Comparison of ENCODE assay signal across 15 mouse cellular contexts in genomic region chr15:82343368-82344287, GRCm38 (mm10). TPM values are rescaled to one million over a fixed set of nuclear protein-coding genes. Genes with fewer than 3 reads are reported as not detected.
DNase-seq lines count a peak whose midpoint lies in the region; ATAC-seq and TF ChIP-seq lines count a peak whose summit lies in the region.
"Had no signal": no experiment of that assay in that cellular context is flagged by ENCODE, and none has a peak within 500 bp of the region (broad histone marks: within the 10 kb centered on the region; RNA-seq: fewer than 3 reads in every experiment).

No protein-coding gene starts in this region.

- H3K9ac ChIP-seq in hindbrain, embryonic 14.5 days, result no peak overlapping the region
- H3K9ac ChIP-seq: embryonic facial prominence, embryonic 13.5 days; neural tube, embryonic 13.5 days had no signal

- ATAC-seq in hindbrain, embryonic 14.5 days (ENCODE audit: low FRiP score), result no peak
- ATAC-seq: forebrain, embryonic 16.5 days had no signal

- peak overlapping the region; percentile 57; the same call in 1 of the 2 replicates for H3K27ac ChIP-seq in hindbrain, embryonic 10.5 days
- no peak overlapping the region for H3K27ac ChIP-seq in hindbrain, embryonic 14.5 days
- H3K27ac ChIP-seq in bone marrow, adult 2 months (ENCODE audit: control insufficient read depth, insufficient read depth, low read depth, low read length, poor library complexity), result peak overlapping the region; percentile 42
- H3K27ac ChIP-seq: embryonic facial prominence, embryonic 13.5 days; neural tube, embryonic 13.5 days had no signal

- TF ChIP-seq CTCF in E14TG2a.4 (conservative IDR thresholded peaks at IDR 0.05; ENCODE audit: low read length), result no peak
- no peak for TF ChIP-seq CTCF in bone marrow, adult 2 months (IDR thresholded peaks at IDR 0.05; ENCODE audit: control insufficient read depth, insufficient read depth, low read length)

- no peak overlapping the region for H3K4me2 ChIP-seq in hindbrain, embryonic 14.5 days (replicated peaks)
- H3K4me2 ChIP-seq: embryonic facial prominence, embryonic 13.5 days; neural tube, embryonic 13.5 days had no signal

- no peaks in the 10 kb centered on the region for H3K9me3 ChIP-seq in hindbrain, embryonic 10.5 days
- H3K9me3 ChIP-seq in hindbrain, embryonic 14.5 days (ENCODE audit: control insufficient read depth, low read length), result no peaks in the 10 kb centered on the region
- no peaks in the 10 kb centered on the region for H3K9me3 ChIP-seq in E14TG2a.4 (ENCODE audit: low read length)
- H3K9me3 ChIP-seq: embryonic facial prominence, embryonic 13.5 days; neural tube, embryonic 13.5 days had no signal

- WGBS in hindbrain, embryonic 10.5 days, result 90% methylated on average over 27 of the region's 27 CpGs
- WGBS in hindbrain, embryonic 14.5 days, result 89% methylated on average over 27 of the region's 27 CpGs
- 82% methylated on average over 27 of the region's 27 CpGs for WGBS in bone marrow, adult 2 months

- H3K4me3 ChIP-seq in hindbrain, embryonic 10.5 days, result no peak overlapping the region
- H3K4me3 ChIP-seq in hindbrain, embryonic 14.5 days (replicated peaks; ENCODE audit: low read length), result no peak overlapping the region
- peak overlapping the region; percentile 17; the same call in 1 of the 2 replicates for H3K4me3 ChIP-seq in E14TG2a.4 (replicated peaks; ENCODE audit: low read length)
- H3K4me3 ChIP-seq in bone marrow, adult 2 months (replicated peaks; ENCODE audit: control insufficient read depth, low read depth, low read length), result peak overlapping the region; percentile 23
- H3K4me3 ChIP-seq: embryonic facial prominence, embryonic 13.5 days; neural tube, embryonic 13.5 days had no signal

- peaks cover 13% of the 10 kb centered on the region for H3K36me3 ChIP-seq in hindbrain, embryonic 10.5 days
- H3K36me3 ChIP-seq in hindbrain, embryonic 14.5 days (replicated peaks; ENCODE audit: control insufficient read depth, insufficient read depth), result peaks cover 12% of the 10 kb centered on the region
- H3K36me3 ChIP-seq in E14TG2a.4 (ENCODE audit: insufficient read depth, low read length), result peaks cover 17% of the 10 kb centered on the region

- peaks cover 58% of the 10 kb centered on the region for H3K4me1 ChIP-seq in hindbrain, embryonic 10.5 days (replicated peaks)
- H3K4me1 ChIP-seq in hindbrain, embryonic 14.5 days (replicated peaks; ENCODE audit: control insufficient read depth, insufficient read depth, low read length), result peaks cover 15% of the 10 kb centered on the region
- H3K4me1 ChIP-seq in E14TG2a.4 (replicated peaks; ENCODE audit: low read depth, low read length), result peaks cover 81% of the 10 kb centered on the region
- H3K4me1 ChIP-seq in bone marrow, adult 2 months (ENCODE audit: control insufficient read depth, insufficient read depth, low read length), result peaks cover 11% of the 10 kb centered on the region; the same call in 1 of the 2 replicates

- TF ChIP-seq POLR2A in bone marrow, adult 2 months (IDR thresholded peaks at IDR 0.05; ENCODE audit: borderline replicate concordance, control insufficient read depth, low read depth, low read length), result no peak

- H3K27me3 ChIP-seq in hindbrain, embryonic 10.5 days (ENCODE audit: insufficient read depth, poor library complexity, severe bottlenecking), result peaks cover 32% of the 10 kb centered on the region
- peaks cover 18% of the 10 kb centered on the region for H3K27me3 ChIP-seq in hindbrain, embryonic 14.5 days (ENCODE audit: control insufficient read depth, insufficient read depth, low read length)
- peaks cover 33% of the 10 kb centered on the region for H3K27me3 ChIP-seq in E14TG2a.4 (ENCODE audit: insufficient read depth, low read length)
- H3K27me3 ChIP-seq: embryonic facial prominence, embryonic 13.5 days had no signal

- DNase-seq in hindbrain, embryonic 10.5 days (ENCODE audit: low spot score), result no peak
- no peak for DNase-seq in hindbrain, embryonic 14.5 days (ENCODE audit: low spot score)
- peak; percentile 75 to 87 for DNase-seq in kidney, postnatal 36 days
- no peak for DNase-seq in neural tube, embryonic 10.5 days (ENCODE audit: extremely low spot score, low spot score)
- no peak for DNase-seq in spleen, adult 18-20 months
- DNase-seq: cerebellum, adult 2 months; gastrocnemius, postnatal 25 days; lung, adult 2 months; midbrain, embryonic 14.5 days; right cerebral cortex, adult 18-20 months had no signal

RNA-seq across cellular contexts. Expression of gene Smdt1, which starts 4.9 kb away (rescaled TPM):
- polyA plus RNA-seq in hindbrain, embryonic 10.5 days (2016; fragmentation: Nextera tagmentation; extraction: Ambion mirVana), result 269 and 314 TPM in 2 replicates
- polyA plus RNA-seq in hindbrain, embryonic 14.5 days (2014; fragmentation: Nextera tagmentation; extraction: Ambion mirVana), result 349 and 367 TPM in 2 replicates
- polyA plus RNA-seq in bone marrow, adult 2 months (2011; ENCODE audit: insufficient read depth, insufficient read length, low replicate concordance, missing spikeins), result 121 and 216 TPM in 2 replicates

RNA-seq across cellular contexts. Expression of gene Pheta2, which starts 4.9 kb away (rescaled TPM):
- polyA plus RNA-seq in hindbrain, embryonic 10.5 days (2016; fragmentation: Nextera tagmentation; extraction: Ambion mirVana), result 4.8 TPM in 2 replicates
- polyA plus RNA-seq in hindbrain, embryonic 14.5 days (2014; fragmentation: Nextera tagmentation; extraction: Ambion mirVana), result 1.5 and 1.8 TPM in 2 replicates
- 22.5 and 34.5 TPM in 2 replicates for polyA plus RNA-seq in bone marrow, adult 2 months (2011; ENCODE audit: insufficient read depth, insufficient read length, low replicate concordance, missing spikeins)

RNA-seq across cellular contexts. Expression of gene Naga, which starts 4.9 kb away (rescaled TPM):
- polyA plus RNA-seq in hindbrain, embryonic 10.5 days (2016; fragmentation: Nextera tagmentation; extraction: Ambion mirVana), result 20.9 and 24.9 TPM in 2 replicates
- polyA plus RNA-seq in hindbrain, embryonic 14.5 days (2014; fragmentation: Nextera tagmentation; extraction: Ambion mirVana), result 32.1 and 38.7 TPM in 2 replicates
- 35.6 and 49.3 TPM in 2 replicates for polyA plus RNA-seq in bone marrow, adult 2 months (2011; ENCODE audit: insufficient read depth, insufficient read length, low replicate concordance, missing spikeins)

RNA-seq across cellular contexts. Expression of gene Ndufa6, which starts 10.5 kb away (rescaled TPM):
- polyA plus RNA-seq in hindbrain, embryonic 10.5 days (2016; fragmentation: Nextera tagmentation; extraction: Ambion mirVana), result 267 and 273 TPM in 2 replicates
- polyA plus RNA-seq in hindbrain, embryonic 14.5 days (2014; fragmentation: Nextera tagmentation; extraction: Ambion mirVana), result 383 and 445 TPM in 2 replicates
- polyA plus RNA-seq in bone marrow, adult 2 months (2011; ENCODE audit: insufficient read depth, insufficient read length, low replicate concordance, missing spikeins), result 120 and 208 TPM in 2 replicates

RNA-seq across cellular contexts. Expression of gene Cyp2d22, which starts 36.4 kb away (rescaled TPM):
- 2.5 and 3.0 TPM in 2 replicates for polyA plus RNA-seq in hindbrain, embryonic 10.5 days (2016; fragmentation: Nextera tagmentation; extraction: Ambion mirVana)
- 2.3 and 2.5 TPM in 2 replicates for polyA plus RNA-seq in hindbrain, embryonic 14.5 days (2014; fragmentation: Nextera tagmentation; extraction: Ambion mirVana)
- 5.2 and 7.2 TPM in 2 replicates for polyA plus RNA-seq in bone marrow, adult 2 months (2011; ENCODE audit: insufficient read depth, insufficient read length, low replicate concordance, missing spikeins)

Comparison
In these comparisons a context has a peak if more than half of its experiments do, and no peak if none do; other contexts are left out.
1. DNase-seq: peak in kidney, postnatal 36 days (2 of 2); none in hindbrain, embryonic 10.5 days (single experiment), hindbrain, embryonic 14.5 days (single experiment), neural tube, embryonic 10.5 days (single experiment) and spleen, adult 18-20 months (0 of 2).
2. H3K4me3 ChIP-seq: peak in E14TG2a.4 (single experiment) and bone marrow, adult 2 months (single experiment); none in hindbrain, embryonic 10.5 days (single experiment) and hindbrain, embryonic 14.5 days (single experiment).